Mouse (Mus musculus) liver, postnatal 0 days (tissue): ENCODE measurements at regions not wholly inside any gene's neighbourhood (a gene's known extent, or its start where the extent isn't known, plus 50 kb on each side); places are given as distances from the start of the nearest gene placed in this dataset. TPM values are rescaled to one million over a fixed set of nuclear protein-coding genes. Genes with fewer than 3 reads are reported as not detected.
A peak's percentile ranks its signal among the peaks of the same experiment; 100 is the strongest.

ENCODE experiments used
- ATAC-seq: fragments of 200-750 bp; cut with Nextera tagmentation; 2 replicates; pipeline ENCODE4 v1.8.0; 2017; ENCODE audit warnings: mild to moderate bottlenecking, moderate library complexity
- DNase-seq: peaks from one replicate; pipeline ENCODE4 v3.0.0-alpha.2; 2016
- H3K27ac ChIP-seq: fragments of 300-500 bp; sonication (generic); 2 replicates; pipeline ENCODE4 v1.5.1; 2014; ENCODE audit warnings: antibody characterized with exemption, moderate library complexity, mild to moderate bottlenecking, low read depth
- H3K27me3 ChIP-seq: fragments of 300-500 bp; sonication (generic); 2 replicates; pipeline ENCODE4 v1.6.1; 2014; ENCODE audit warnings: low read length, control low read depth, mixed read lengths; ENCODE audit not compliant: insufficient read depth
- H3K36me3 ChIP-seq: fragments of 300-500 bp; sonication (generic); replicated peaks from 2 replicates; pipeline ENCODE4 v1.6.1; 2014; ENCODE audit warnings: mild to moderate bottlenecking, control low read depth, low read length, moderate library complexity, mixed read lengths; ENCODE audit not compliant: insufficient read depth
- H3K4me1 ChIP-seq: fragments of 300-500 bp; sonication (generic); 2 replicates; pipeline ENCODE4 v1.6.1; 2014; ENCODE audit warnings: antibody characterized with exemption, mild to moderate bottlenecking, control low read depth; ENCODE audit not compliant: insufficient read depth
- H3K4me2 ChIP-seq: fragments of 300-500 bp; sonication (generic); 2 replicates; pipeline ENCODE4 v1.6.1; 2014; ENCODE audit warnings: low read depth, mild to moderate bottlenecking, low read length, moderate library complexity, mixed read lengths
- H3K4me3 ChIP-seq: fragments of 300-500 bp; sonication (generic); 2 replicates; pipeline ENCODE4 v1.5.1; 2014; ENCODE audit warnings: low read depth, low read length
- H3K9ac ChIP-seq: fragments of 300-500 bp; sonication (generic); replicated peaks from 2 replicates; pipeline ENCODE4 v1.6.1; 2014; ENCODE audit warnings: mild to moderate bottlenecking, moderate library complexity
- H3K9me3 ChIP-seq: fragments of 300-500 bp; sonication (generic); 2 replicates; pipeline ENCODE4 v1.6.1; 2016; ENCODE audit warnings: mild to moderate bottlenecking, control low read depth, low read length, mixed read lengths
- CTCF ChIP-seq: sonication (generic); IDR thresholded peaks from 2 replicates; pipeline ENCODE4 v1.5.1; 2016; ENCODE audit warnings: antibody characterized with exemption, low read depth
- EP300 ChIP-seq: IDR thresholded peaks from 2 replicates; pipeline ENCODE4 v1.6.1; 2016; ENCODE audit warnings: antibody characterized with exemption, low read depth, mild to moderate bottlenecking
- WGBS: fragments of 180-500 bp; shearing (Covaris S2); extraction: QIAGEN DNeasy Blood & Tissue Kit; methylation state at CpG from one replicate; pipeline ENCODE4 v1.1.7; 2014; ENCODE audit not compliant: insufficient replicate concordance; 5-methylcytosine and 5-hydroxymethylcytosine counted together
- microRNA-seq: library from miRNA; unstranded; fragments of <30 nt; microRNA quantifications from one replicate; pipeline ENCODE4, GENCODE M21; 2016

GRCm38 (mm10) chr5:64744455-64744854 is 58.7 kb upstream of the Klf3 start:
- no peak overlapping the region for H3K4me3 ChIP-seq
- no peak overlapping the region for H3K4me2 ChIP-seq
- no peak overlapping the region for H3K9ac ChIP-seq
- WGBS = 72% methylated on average over 5 of the region's 5 CpGs
- peaks cover 5% of the 10 kb centered on the region for H3K4me1 ChIP-seq
- H3K9me3 ChIP-seq = no peaks in the 10 kb centered on the region
- H3K27me3 ChIP-seq = no peaks in the 10 kb centered on the region
- peak; percentile 56; the same call in 1 of the 2 replicates for ATAC-seq
- no peaks in the 10 kb centered on the region for H3K36me3 ChIP-seq
- peak; percentile 18 for DNase-seq
- peak overlapping the region; percentile 58 for H3K27ac ChIP-seq
- TF ChIP-seq CTCF (no peak), EP300 (no peak)

GRCm38 (mm10) chr5:64747461-64747860 is 55.7 kb upstream of the Klf3 start:
- no peak overlapping the region for H3K4me3 ChIP-seq
- no peak overlapping the region for H3K9ac ChIP-seq
- no peak overlapping the region for H3K4me2 ChIP-seq
- no peaks in the 10 kb centered on the region for H3K36me3 ChIP-seq
- TF ChIP-seq CTCF = no peak
- TF ChIP-seq EP300 = no peak; the same call in 1 of the 2 replicates
- 89% methylated on average over 1 of the region's 1 CpGs for WGBS
- peaks cover 20% of the 10 kb centered on the region for H3K4me1 ChIP-seq
- H3K9me3 ChIP-seq = no peaks in the 10 kb centered on the region
- no peaks in the 10 kb centered on the region for H3K27me3 ChIP-seq
- no peak overlapping the region for H3K27ac ChIP-seq
- ATAC-seq (no peak), DNase-seq (no peak)

DNA sequence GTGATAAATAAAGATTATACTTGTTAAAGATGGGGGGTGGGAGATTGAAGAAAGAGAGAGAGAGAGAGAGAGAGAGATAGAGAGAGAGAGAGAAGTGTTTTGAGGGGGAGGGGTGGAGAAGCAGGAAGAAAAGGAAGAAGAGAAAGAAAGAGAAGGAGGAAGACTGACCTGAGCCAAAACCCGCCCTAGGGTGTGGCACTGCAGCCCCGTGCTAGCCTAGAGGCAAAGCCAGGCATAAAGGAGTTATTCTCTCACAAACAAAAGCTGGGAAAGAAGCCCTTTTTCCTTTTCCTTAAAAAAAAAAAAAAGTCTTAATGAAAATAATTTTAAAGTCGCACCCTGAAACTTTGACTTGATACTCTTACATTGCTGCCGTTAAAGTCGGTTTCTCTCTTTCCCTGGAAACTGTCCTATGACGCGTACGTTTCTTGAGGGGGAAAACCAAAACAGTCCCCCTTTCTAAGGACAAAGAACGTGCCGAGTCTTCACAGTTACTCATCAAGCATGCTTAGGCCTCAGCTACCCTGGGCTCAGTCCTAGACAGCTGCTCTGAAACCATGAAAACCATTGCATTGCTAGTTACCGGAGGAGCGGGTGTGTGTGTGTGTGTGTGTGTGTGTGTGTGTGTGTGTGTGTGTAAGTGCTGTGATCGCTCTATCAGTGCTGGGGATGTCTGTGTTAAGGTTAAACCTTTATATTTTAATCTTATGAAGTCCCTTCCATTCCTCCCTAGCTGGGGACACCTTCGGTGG is 53.6 kb upstream of the Klf3 start:
- Histone ChIP-seq H3K27me3 (no peaks in the 10 kb centered on the region), H3K27ac (no peak overlapping the region), H3K9me3 (no peaks in the 10 kb centered on the region), H3K4me1 (peaks cover 17% of the 10 kb centered on the region), H3K9ac (no peak overlapping the region), H3K36me3 (no peaks in the 10 kb centered on the region), H3K4me2 (no peak overlapping the region), H3K4me3 (no peak overlapping the region)
- DNase-seq = no peak
- no peak for ATAC-seq
- 79% methylated on average over 14 of the region's 14 CpGs for WGBS
- TF ChIP-seq EP300 (no peak), CTCF (no peak)

GRCm38 (mm10) chr5:64750406-64750805 is 52.8 kb upstream of the Klf3 start:
- TF ChIP-seq CTCF (no peak), EP300 (no peak)
- H3K9ac ChIP-seq = no peak overlapping the region
- no peak overlapping the region for H3K4me3 ChIP-seq
- H3K36me3 ChIP-seq = no peaks in the 10 kb centered on the region
- no peak overlapping the region for H3K4me2 ChIP-seq
- no peaks in the 10 kb centered on the region for H3K9me3 ChIP-seq
- DNase-seq (no peak), ATAC-seq (no peak)
- no peak overlapping the region for H3K27ac ChIP-seq
- WGBS = 85% methylated on average over 3 of the region's 3 CpGs
- H3K4me1 ChIP-seq = peaks cover 15% of the 10 kb centered on the region
- no peaks in the 10 kb centered on the region for H3K27me3 ChIP-seq

DNA sequence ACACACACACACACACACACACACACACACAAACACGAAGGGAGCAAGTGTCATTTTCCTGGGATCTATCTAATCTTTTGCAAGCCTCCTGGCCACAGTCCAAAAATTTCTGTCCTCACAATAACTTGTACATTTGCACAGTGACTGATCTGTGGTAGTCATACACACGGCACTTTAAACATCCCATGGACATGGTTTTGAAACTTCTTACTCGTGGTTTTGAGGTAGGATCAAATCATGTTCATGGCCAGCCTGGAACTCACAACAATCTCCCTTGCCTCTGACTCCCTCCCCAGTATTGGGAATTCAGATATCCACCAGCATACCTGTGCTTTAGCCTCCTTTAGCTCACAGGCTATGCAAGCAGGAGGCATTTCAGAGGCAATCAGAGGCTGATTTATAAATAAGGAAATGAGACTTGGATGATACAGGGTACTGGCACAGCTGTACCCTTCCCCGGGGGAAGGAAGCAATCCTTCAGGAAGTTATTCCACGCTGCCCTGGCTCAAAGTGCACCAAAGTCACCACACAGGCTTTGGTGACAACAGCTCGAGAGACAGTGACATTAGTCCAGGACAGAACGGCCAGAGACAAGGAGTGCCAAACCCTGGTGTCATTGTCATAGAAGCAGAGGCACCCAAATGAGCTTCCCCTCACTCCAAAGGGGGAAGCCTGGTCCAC is 52.1 kb upstream of the Klf3 start:
- H3K9me3 ChIP-seq = no peaks in the 10 kb centered on the region
- peak; percentile 39 for DNase-seq
- H3K4me2 ChIP-seq = no peak overlapping the region
- H3K27ac ChIP-seq = peak overlapping the region; percentile 69
- H3K4me1 ChIP-seq = peaks cover 15% of the 10 kb centered on the region
- 36% methylated on average over 7 of the region's 7 CpGs for WGBS
- TF ChIP-seq CTCF (no peak), EP300 (no peak)
- no peaks in the 10 kb centered on the region for H3K36me3 ChIP-seq
- H3K27me3 ChIP-seq = no peaks in the 10 kb centered on the region
- peak; percentile 22 for ATAC-seq
- H3K4me3 ChIP-seq = no peak overlapping the region
- 0 out of 2 replicates have a peak overlapping the region, but pooled peaks have one; percentile 19 for H3K9ac ChIP-seq

- TF ChIP-seq CTCF = no peak
- TF ChIP-seq EP300 = no peak
- Histone ChIP-seq H3K4me1 (peaks cover 15% of the 10 kb centered on the region), H3K27me3 (no peaks in the 10 kb centered on the region), H3K36me3 (no peaks in the 10 kb centered on the region), H3K4me2 (no peak overlapping the region), H3K27ac (peak overlapping the region; percentile 11), H3K4me3 (no peak overlapping the region), H3K9me3 (no peaks in the 10 kb centered on the region), H3K9ac (no peak overlapping the region)
- peak; percentile 67 for DNase-seq
- peak; percentile 89 for ATAC-seq
- 56% methylated on average over 7 of the region's 7 CpGs for WGBS
These were observed 49.9 kb upstream of the Klf3 start for GRCm38 (mm10) chr5:64753142-64753750.

Small RNAs in the stretch of these regions (microRNA-seq; reads per million reads assigned to microRNA genes)
- not detected for gene Gm25306
